Mouse (Mus musculus) heart, embryonic 12.5 days (tissue): ENCODE measurements at regions not wholly inside any gene's neighbourhood (a gene's known extent, or its start where the extent isn't known, plus 50 kb on each side); places are given as distances from the start of the nearest gene placed in this dataset.

Experiments used
- ATAC-seq: fragments of 200-750 bp; cut with Nextera tagmentation; 2 replicates; pipeline ENCODE4 v1.8.0; 2017; ENCODE audit warnings: moderate TSS enrichment, moderate library complexity; ENCODE audit not compliant: insufficient number of reproducible peaks, low FRiP score
- H3K27ac ChIP-seq: fragments of 300-500 bp; sonication (generic); 2 replicates; pipeline ENCODE4 v1.5.1; 2016; ENCODE audit warnings: mild to moderate bottlenecking, moderate library complexity; ENCODE audit not compliant: poor library complexity, severe bottlenecking
- H3K27me3 ChIP-seq: fragments of 300-500 bp; sonication (generic); replicated peaks from 2 replicates; pipeline ENCODE4 v1.6.1; 2016; ENCODE audit warnings: mild to moderate bottlenecking, moderate library complexity
- H3K36me3 ChIP-seq: fragments of 300-500 bp; sonication (generic); 2 replicates; pipeline ENCODE4 v1.6.1; 2016; ENCODE audit warnings: mild to moderate bottlenecking, moderate library complexity
- H3K4me1 ChIP-seq: fragments of 300-500 bp; sonication (generic); replicated peaks from 2 replicates; pipeline ENCODE4 v1.6.1; 2016; ENCODE audit warnings: mild to moderate bottlenecking
- H3K4me2 ChIP-seq: fragments of 300-500 bp; sonication (generic); 2 replicates; pipeline ENCODE4 v1.6.1; 2016; ENCODE audit warnings: mild to moderate bottlenecking, moderate library complexity
- H3K4me3 ChIP-seq: fragments of 300-500 bp; sonication (generic); 2 replicates; pipeline ENCODE4 v1.5.1; 2016; ENCODE audit warnings: mild to moderate bottlenecking
- H3K9ac ChIP-seq: fragments of 300-500 bp; sonication (generic); 2 replicates; pipeline ENCODE4 v1.6.1; 2016; ENCODE audit warnings: mild to moderate bottlenecking, moderate library complexity
- H3K9me3 ChIP-seq: fragments of 300-500 bp; sonication (generic); replicated peaks from 2 replicates; pipeline ENCODE4 v1.6.1; 2016; ENCODE audit warnings: mild to moderate bottlenecking, moderate library complexity
- WGBS: fragments of 180-500 bp; shearing (Covaris S2); methylation state at CpG from one replicate; pipeline ENCODE4 v1.1.7; 2016; 5-methylcytosine and 5-hydroxymethylcytosine counted together

DNA sequence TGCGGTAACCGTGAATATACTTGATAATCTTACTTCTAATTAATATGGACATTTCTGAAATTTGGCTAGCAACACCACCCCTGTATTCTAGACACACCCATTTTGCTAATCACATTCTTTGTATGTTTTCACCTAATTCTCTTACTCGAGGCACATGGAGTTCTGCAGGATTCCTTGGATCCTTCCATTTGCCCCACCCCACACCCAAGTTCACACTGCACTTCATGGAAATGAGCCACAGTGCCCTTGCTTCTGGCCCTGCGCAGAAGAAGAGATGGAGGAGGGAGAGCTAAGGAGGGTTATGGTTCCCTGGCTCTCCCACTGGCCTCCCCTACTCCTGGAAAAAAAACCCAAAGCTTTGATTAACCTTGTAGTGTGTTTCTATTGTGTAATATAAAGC lies 487.9 kb upstream of the Tnp1 start:
- 77% methylated on average over 4 of the region's 4 CpGs for WGBS
- Histone ChIP-seq H3K4me1 (no peaks in the 10 kb centered on the region; the same call in 1 of the 2 replicates), H3K4me2 (no peak overlapping the region), H3K9ac (no peak overlapping the region), H3K27ac (no peak overlapping the region), H3K4me3 (no peak overlapping the region), H3K9me3 (no peaks in the 10 kb centered on the region), H3K36me3 (no peaks in the 10 kb centered on the region), H3K27me3 (no peaks in the 10 kb centered on the region; the same call in 1 of the 2 replicates)
- no peak for ATAC-seq

DNA sequence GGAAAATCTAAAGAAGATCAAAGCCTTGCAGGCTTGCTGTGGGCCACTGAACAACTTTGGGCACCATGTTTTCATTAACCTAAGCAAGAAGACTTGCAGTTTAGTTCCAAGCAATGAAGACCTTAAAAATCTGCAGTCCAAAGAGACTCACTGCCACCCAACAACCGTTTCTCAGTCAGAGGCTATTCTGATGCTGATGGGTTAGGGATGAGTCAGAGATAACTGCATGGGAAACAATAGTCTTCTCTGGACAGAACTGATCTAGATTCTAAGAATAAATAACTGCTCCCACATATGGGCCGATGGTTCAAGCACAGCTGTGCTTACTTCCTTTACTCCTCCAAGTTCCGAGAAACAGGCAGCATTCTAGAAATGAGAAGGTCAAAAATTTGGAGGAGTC lies 485.0 kb upstream of the Tnp1 start:
- H3K9me3 ChIP-seq = no peaks in the 10 kb centered on the region
- no peak overlapping the region for H3K4me3 ChIP-seq
- WGBS = 62% methylated on average over 3 of the region's 3 CpGs
- H3K36me3 ChIP-seq = no peaks in the 10 kb centered on the region
- no peak overlapping the region for H3K4me2 ChIP-seq
- no peak for ATAC-seq
- H3K9ac ChIP-seq = no peak overlapping the region
- no peak overlapping the region for H3K27ac ChIP-seq
- no peaks in the 10 kb centered on the region for H3K4me1 ChIP-seq
- no peaks in the 10 kb centered on the region for H3K27me3 ChIP-seq

DNA sequence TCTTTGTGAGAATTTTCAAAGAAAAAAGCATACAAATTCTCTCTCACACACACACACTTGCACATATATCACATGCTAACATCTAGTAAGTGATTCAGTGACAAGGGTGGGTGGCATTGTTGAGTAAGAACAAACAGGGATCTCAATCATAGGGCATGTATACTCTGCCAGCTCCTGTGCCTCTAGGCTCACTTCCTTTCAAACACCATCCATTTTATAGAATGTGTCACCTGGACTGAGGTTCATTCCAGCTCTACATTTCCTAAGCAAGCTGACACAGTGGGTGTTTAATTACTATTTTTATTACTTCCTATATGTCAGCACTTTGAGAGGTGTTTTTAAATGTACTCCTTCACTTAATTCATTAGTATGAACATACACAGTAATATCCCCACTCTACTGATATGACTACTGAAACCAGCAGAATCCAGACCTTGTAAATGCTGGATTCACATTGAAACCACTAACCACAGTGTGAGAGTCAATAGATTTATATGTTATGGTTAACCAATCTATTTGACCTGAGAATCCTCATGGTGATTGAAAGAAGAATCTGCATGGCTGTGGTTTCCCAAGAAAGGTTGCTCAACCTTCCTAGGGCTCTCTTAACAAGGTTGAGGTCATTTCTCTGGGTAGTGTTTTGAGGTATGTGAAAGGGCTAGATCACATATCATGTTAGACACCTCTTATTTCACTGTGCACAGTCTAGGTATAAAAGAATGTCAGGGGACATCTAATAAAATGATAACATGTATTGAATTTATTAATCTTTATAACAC lies 480.5 kb upstream of the Tnp1 start:
- no peak for ATAC-seq
- no peak overlapping the region for H3K4me3 ChIP-seq
- no peak overlapping the region for H3K27ac ChIP-seq
- no peak overlapping the region for H3K9ac ChIP-seq
- no peaks in the 10 kb centered on the region for H3K36me3 ChIP-seq
- no peak overlapping the region for H3K4me2 ChIP-seq
- H3K4me1 ChIP-seq = no peaks in the 10 kb centered on the region
- no peaks in the 10 kb centered on the region for H3K27me3 ChIP-seq
- H3K9me3 ChIP-seq = no peaks in the 10 kb centered on the region

GRCm38 (mm10) chr1:73481956-73482355 lies 466.2 kb upstream of the Tnp1 start:
- no peaks in the 10 kb centered on the region for H3K36me3 ChIP-seq
- H3K27ac ChIP-seq = no peak overlapping the region
- no peaks in the 10 kb centered on the region for H3K4me1 ChIP-seq
- ATAC-seq = no peak
- no peaks in the 10 kb centered on the region for H3K27me3 ChIP-seq
- H3K4me3 ChIP-seq = no peak overlapping the region
- H3K9ac ChIP-seq = no peak overlapping the region
- H3K9me3 ChIP-seq = 0 out of 2 replicates have a peak, but pooled peaks cover 4% of the 10 kb centered on the region
- WGBS = 76% methylated on average over 2 of the region's 2 CpGs
- no peak overlapping the region for H3K4me2 ChIP-seq

DNA sequence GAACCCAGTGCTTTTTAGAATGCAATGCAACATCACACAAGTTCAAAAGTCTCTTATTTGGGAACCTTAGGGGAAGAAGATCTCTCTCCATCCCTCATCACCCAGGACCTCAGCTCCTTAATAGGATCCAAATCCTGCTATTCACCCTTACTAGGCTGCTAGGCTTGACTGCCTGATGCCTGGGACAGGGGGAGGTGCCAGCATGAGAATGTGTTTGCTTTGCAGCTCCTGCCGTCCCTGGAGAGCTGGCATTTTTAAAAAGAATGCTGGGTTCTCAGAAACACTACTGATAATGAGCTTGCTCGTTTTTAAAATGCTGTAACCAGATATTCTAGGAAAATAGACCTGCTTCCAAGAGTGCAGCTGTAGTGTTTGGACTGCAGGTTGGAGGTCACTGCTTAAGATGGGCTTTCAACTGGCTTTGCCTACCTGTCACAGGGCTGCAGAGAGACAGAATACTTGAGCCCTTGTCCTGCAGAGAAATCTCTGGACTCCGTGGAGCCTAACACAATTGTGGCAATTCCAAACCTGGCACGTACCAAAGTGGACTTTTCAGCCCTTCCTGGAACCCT lies 463.7 kb upstream of the Tnp1 start:
- no peak overlapping the region for H3K4me2 ChIP-seq
- WGBS = 41% methylated on average over 4 of the region's 4 CpGs
- no peak overlapping the region for H3K9ac ChIP-seq

DNA sequence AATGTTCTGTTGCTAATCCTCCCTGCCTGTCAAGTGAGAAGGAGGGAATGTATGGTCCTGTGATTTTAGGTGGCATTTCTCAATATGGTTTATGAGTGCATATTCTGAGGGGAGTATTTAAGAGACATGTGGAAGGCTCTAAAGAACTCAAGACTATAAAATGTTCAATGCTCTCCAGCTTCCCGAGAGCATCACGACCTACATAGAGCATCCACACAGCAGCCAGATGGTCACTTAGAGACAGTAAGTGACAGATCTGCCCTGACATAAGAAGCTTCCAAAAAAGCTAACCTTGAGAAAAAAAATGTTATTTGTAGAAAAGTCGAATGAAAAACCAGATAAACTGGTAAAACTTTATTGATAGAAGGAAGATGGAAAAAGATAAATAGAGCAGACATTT lies 444.9 kb upstream of the Tnp1 start:
- 73% methylated on average over 3 of the region's 3 CpGs for WGBS
- H3K36me3 ChIP-seq = no peaks in the 10 kb centered on the region
- H3K27me3 ChIP-seq = no peaks in the 10 kb centered on the region
- no peak overlapping the region for H3K9ac ChIP-seq
- H3K4me2 ChIP-seq = no peak overlapping the region
- peaks cover 8% of the 10 kb centered on the region; the same call in 1 of the 2 replicates for H3K4me1 ChIP-seq
- H3K27ac ChIP-seq = no peak overlapping the region
- H3K9me3 ChIP-seq = no peaks in the 10 kb centered on the region
- H3K4me3 ChIP-seq = no peak overlapping the region
- no peak for ATAC-seq

More for the DNA sequence above, 463.7 kb upstream of the Tnp1 start:
- Histone ChIP-seq H3K4me3 (no peak overlapping the region), H3K36me3 (no peaks in the 10 kb centered on the region), H3K9me3 (no peaks in the 10 kb centered on the region), H3K27ac (no peak overlapping the region), H3K27me3 (no peaks in the 10 kb centered on the region), H3K4me1 (no peaks in the 10 kb centered on the region)
- no peak for ATAC-seq

GRCm38 (mm10) chr1:73459754-73460534 lies 444.2 kb upstream of the Tnp1 start:
- no peak overlapping the region for H3K4me2 ChIP-seq
- peaks cover 8% of the 10 kb centered on the region; the same call in 1 of the 2 replicates for H3K4me1 ChIP-seq
- no peak overlapping the region for H3K27ac ChIP-seq
- no peaks in the 10 kb centered on the region for H3K9me3 ChIP-seq
- no peaks in the 10 kb centered on the region for H3K36me3 ChIP-seq
- no peaks in the 10 kb centered on the region for H3K27me3 ChIP-seq
- no peak for ATAC-seq
- no peak overlapping the region for H3K4me3 ChIP-seq
- WGBS = 78% methylated on average over 13 of the region's 13 CpGs
- H3K9ac ChIP-seq = no peak overlapping the region

- Histone ChIP-seq H3K9ac (no peak overlapping the region), H3K36me3 (no peaks in the 10 kb centered on the region), H3K4me3 (no peak overlapping the region), H3K4me2 (no peak overlapping the region), H3K9me3 (no peaks in the 10 kb centered on the region), H3K4me1 (peaks cover 8% of the 10 kb centered on the region; the same call in 1 of the 2 replicates), H3K27me3 (no peaks in the 10 kb centered on the region), H3K27ac (no peak overlapping the region)
- ATAC-seq = no peak
- WGBS = 74% methylated on average over 2 of the region's 2 CpGs
Measured at GRCm38 (mm10) chr1:73457261-73457660, 441.6 kb upstream of the Tnp1 start.

- no peaks in the 10 kb centered on the region for H3K27me3 ChIP-seq
- ATAC-seq = no peak
- WGBS = 56% methylated on average over 8 of the region's 8 CpGs
- H3K4me1 ChIP-seq = peaks cover 12% of the 10 kb centered on the region
- H3K9me3 ChIP-seq = no peaks in the 10 kb centered on the region
- H3K27ac ChIP-seq = no peak overlapping the region
- H3K36me3 ChIP-seq = no peaks in the 10 kb centered on the region
- H3K4me2 ChIP-seq = no peak overlapping the region
- H3K4me3 ChIP-seq = no peak overlapping the region
- H3K9ac ChIP-seq = no peak overlapping the region
Measured at GRCm38 (mm10) chr1:73456359-73457062, 440.8 kb upstream of the Tnp1 start.

- no peak overlapping the region for H3K9ac ChIP-seq
- no peak overlapping the region for H3K27ac ChIP-seq
- WGBS = 46% methylated on average over 6 of the region's 6 CpGs
- no peaks in the 10 kb centered on the region for H3K36me3 ChIP-seq
- H3K4me2 ChIP-seq = no peak overlapping the region
- no peak overlapping the region for H3K4me3 ChIP-seq
- no peak for ATAC-seq
- no peaks in the 10 kb centered on the region for H3K27me3 ChIP-seq
- H3K9me3 ChIP-seq = peaks cover 3% of the 10 kb centered on the region; the same call in 1 of the 2 replicates
- H3K4me1 ChIP-seq = no peaks in the 10 kb centered on the region
Measured at GRCm38 (mm10) chr1:73444216-73444890, 428.6 kb upstream of the Tnp1 start.
